Mouse (Mus musculus): ENCODE results near the gene Ptprg.

- TF ChIP-seq MAZ (IDR thresholded peaks at IDR 0.05; ENCODE audit: low read depth, low read length) (no peak), MAX (IDR thresholded peaks at IDR 0.05; ENCODE audit: low read length) (no peak), GATA1 (IDR thresholded peaks at IDR 0.05; ENCODE audit: low read depth, low read length) (no peak), RAD21 (IDR thresholded peaks at IDR 0.05; ENCODE audit: low read depth, low read length) (no peak), HCFC1 (IDR thresholded peaks at IDR 0.05; ENCODE audit: low read depth, low read length) (no peak), ZNF384 (IDR thresholded peaks at IDR 0.05; ENCODE audit: low read depth, low read length) (no peak), RCOR1 (IDR thresholded peaks at IDR 0.05; ENCODE audit: low read depth, low read length) (no peak), ZC3H11A (IDR thresholded peaks at IDR 0.05; ENCODE audit: low read depth, low read length) (no peak), USF1 (IDR thresholded peaks at IDR 0.05; ENCODE audit: low read depth, low read length) (no peak), CTCF (IDR thresholded peaks at IDR 0.05 in 2 of 3, conservative IDR thresholded peaks at IDR 0.05 in 1 of 3; ENCODE audit: control insufficient read depth in 1 of 3, insufficient read depth in 1 of 3, low read depth in 2 of 3, low read length in 3 of 3, poor library complexity in 1 of 3, severe bottlenecking in 1 of 3) (no peak), POLR2A (IDR thresholded peaks at IDR 0.05; ENCODE audit: control insufficient read depth in 1 of 2, insufficient read depth in 1 of 2, low read depth in 1 of 2, low read length in 2 of 2, poor library complexity in 1 of 2) (no peak), ETS1 (IDR thresholded peaks at IDR 0.05; ENCODE audit: low read depth, low read length) (no peak)
Measured at GRCm38 (mm10) chr14:12084076-12084475, 530.7 kb downstream of the Ptprg start.
